Mouse (Mus musculus): ENCODE results near the gene AB124611.

Gene AB124611

DNA sequence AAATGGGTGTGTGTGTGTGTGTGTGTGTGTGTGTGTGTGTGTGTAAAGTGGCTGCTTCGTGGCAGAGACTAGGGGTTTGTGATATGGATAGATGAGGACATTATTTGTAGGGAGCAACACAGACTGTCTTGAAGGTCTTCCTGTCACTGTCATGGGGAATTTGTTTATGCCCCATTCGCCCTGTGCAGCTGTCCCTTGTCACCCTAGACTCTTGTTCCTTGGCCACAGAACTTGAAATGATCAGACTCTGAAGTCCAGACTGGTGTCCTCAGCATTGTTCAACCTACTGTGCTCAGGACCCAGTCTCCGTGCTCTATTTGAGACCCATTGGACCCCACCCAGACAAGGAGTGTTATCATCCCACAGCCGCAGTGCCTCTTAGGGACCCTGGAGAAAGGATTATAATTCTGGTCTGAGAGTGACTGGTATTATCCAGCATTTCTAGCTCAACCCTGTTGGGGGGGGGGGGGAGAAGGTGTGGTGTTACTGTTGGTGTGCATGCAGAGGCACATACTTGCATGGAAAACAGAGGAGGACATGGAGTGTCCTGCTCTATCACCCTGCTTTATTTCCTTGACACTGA lies 39.1 kb downstream of the AB124611 start:
- DNase-seq = no peak

DNA sequence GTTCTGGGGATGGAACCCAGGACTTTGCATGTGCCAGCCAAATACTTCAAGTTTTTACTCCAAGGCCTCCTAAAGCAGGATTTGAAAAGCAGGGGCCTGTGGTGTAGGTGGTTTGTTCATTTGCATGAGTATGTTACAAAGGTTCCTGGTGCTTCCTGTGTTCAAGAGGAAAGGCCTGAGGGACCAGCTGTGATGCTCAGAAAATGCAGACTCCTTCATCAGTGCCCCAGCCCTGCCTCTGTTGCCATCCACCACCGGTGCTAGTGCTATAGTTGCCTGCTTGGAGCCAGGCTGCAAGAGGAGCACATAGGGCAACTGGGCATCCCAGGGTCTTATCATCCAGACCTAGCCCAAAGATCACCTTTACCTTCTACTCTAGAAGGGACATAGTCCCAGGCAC lies 40.6 kb downstream of the AB124611 start:
- no peak for DNase-seq

DNA sequence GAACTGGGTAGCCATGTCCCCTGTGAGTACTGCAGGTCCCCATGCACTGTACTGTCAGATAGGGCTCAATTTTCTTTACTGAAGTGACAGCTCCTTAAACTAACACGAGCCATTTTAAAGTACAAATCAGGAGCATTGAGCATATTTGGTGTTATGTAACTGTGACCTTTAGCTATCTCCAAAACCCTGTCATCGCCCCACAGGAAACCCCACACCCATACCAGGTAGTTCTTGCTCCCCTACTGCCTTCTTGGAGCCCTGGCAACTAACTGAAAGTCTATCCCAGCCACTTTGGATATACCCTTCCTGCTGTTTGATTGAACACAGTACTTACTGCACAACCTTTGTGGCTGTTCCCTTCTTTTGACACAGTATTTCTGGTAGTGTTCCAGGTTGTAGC lies 41.1 kb downstream of the AB124611 start:
- DNase-seq = no peak

DNA sequence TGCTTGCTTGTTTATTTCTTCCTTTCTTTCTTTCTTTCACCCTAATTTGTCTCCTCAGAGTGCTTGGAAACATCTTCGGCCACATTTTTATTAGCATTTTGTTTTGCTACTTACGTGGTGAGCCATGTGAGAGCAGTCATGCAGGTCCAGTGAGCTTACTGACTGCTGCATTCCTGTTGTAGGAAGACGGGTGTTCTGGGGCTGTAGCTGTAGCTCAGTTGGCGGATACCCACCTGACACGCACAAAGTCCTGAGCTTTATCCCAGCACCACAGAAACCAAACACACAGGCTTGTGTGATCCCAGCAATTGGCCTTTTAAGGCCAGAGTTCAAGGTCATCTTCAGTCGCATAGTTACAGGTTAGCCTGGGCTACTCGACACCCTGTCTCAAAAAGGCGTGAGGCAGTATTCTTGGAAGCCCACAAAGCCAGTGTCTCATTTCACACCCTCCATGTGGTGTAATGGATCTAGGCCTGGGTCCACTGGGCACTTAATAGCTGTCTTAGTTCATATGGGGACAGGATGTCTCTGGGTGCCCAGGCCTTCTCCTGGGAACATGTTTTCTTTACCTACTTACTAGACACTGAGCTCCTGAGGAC lies 42.8 kb downstream of the AB124611 start:
- DNase-seq = no peak

DNA sequence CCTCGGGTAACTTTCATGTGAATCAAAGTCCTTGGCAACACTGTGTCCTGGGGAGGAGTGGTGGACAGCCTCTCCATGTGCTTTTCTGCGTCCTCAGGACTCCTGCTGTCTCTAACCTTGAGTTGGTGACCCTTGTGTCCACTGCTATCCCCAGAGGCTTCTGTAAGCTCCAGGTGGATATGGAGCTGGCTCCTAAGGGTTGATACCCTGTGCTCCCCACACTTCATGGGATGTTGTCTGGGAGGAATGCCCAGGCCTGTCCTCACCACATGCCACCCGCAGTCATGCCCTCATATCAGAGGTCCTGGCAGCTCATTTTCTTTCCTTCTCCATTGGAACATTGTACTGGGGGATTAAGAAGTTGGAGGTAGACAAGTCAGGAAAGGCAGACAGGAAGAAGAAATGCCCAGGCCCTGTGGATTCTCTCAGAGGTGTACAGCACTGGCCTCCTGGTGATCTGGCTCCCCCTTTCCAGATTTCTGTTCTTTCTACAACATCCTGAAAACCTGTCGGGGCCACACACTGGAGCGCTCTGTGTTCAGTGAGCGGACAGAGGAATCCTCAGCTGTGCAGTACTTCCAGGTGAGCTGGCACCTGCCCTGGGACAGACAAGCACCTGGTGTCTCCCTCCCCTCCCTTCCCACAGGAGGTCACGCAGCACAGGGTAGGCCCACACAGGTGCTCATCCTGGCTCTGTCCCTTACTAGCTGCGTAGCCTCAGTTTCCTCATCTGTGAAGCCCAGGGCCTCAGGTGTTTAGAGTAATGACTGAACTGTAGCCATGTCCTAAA lies 48.2 kb downstream of the AB124611 start:
- no peak for DNase-seq

DNA sequence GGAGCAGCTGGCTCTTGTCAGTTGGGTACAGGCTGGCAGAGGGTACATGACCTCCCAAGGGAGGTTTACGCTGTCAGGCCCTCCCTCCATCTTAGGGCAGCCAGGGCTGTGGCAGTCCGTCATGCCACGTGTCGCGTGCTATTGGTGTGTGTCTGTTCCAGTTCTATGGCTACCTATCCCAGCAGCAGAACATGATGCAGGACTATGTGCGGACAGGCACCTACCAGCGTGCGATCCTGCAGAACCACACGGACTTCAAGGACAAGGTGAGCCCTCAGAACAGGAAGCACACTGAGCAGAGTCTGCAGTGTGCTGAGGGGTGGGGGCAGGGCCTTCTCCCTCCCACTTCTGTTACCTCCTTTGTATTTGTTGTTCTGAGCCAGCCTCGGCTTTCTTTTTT lies 49.3 kb downstream of the AB124611 start:
- DNase-seq = no peak

DNA sequence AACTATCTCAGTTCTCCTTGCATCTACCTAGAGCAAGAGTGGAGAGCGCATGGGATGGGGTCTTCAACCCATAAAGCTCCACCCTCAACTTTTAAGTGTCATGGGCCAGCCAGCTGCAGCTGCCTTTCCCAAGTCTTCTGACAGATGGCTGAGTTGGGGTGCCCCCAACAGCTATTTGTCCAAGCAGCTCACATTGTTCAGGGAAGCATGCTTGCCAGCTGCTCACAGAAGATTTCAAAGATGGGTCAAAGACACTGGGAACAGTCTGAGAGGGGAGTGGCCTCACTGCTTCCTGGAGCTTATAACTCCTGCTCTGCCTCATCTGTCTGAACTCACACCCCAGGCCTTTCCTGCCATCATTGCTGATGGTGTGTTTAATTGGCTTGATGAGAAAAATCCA lies 50.3 kb downstream of the AB124611 start:
- no peak for DNase-seq

DNA sequence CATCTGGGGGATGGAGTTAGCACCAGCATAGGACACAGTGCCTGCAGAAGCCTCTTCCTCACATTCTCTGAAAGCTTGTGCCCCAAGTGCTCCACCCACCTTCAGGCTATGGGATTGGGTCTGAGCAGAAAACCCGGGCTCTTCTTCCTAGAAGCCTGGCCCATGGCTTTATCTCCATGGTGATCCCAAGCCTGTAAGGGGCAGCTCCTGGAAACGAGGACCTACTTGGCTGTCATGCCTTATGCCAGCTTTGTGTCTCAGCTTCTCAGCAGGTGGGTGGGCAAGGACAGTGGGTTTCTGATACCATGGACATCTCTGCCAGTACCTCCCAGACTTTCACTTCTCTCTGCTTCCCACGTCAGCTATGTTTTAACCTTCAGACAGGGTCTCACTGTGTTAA lies 52.2 kb downstream of the AB124611 start:
- DNase-seq = no peak

DNA sequence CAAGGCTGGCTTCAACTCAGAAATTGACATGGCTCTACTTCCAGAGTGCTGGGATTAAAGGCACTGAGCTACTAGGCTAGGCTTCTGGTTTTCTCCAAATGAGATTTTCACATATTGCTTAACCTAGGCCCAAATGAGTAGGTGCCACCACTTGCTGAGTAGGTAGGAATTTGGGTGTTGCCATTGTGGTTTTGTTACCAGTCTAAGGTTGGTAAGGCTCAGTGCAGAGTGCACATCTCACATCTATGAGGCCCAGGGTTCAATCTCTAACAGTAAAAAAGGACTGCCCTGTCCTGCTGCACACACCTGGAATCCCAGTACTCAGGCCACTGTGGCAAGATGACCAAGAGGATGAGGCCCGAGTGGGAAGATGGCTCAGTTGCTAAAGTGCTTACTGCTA lies 59.4 kb downstream of the AB124611 start:
- no peak for DNase-seq

DNA sequence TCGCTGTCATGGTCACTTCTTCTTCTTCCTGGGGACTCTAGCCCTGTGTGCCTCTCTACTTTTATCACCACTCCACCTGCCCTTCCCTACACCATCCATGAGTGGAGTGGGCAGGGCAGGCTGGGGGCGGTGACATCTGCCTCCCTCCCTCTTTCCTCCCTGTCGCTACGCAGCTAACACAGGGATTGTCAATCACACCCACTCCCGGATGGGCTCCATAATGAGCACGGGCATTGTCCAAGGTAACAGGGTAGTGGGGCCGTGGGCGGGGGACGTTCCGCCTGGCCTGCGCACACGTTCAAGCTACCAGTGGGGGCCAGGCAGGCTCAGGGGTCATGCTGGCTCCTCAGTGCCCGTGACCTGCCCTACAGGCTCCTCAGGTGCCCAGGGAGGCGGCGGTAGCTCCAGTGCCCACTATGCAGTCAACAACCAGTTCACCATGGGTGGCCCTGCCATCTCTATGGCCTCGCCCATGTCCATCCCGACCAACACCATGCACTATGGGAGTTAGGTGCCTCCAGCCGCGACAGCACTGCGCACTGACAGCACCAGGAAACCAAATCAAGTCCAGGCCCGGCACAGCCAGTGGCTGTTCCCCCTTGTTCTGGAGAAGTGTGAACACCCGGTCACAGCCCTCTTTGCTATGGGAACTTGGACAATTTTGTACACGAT lies 61.8 kb downstream of the AB124611 start:
- DNase-seq = peak; percentile 42

DNA sequence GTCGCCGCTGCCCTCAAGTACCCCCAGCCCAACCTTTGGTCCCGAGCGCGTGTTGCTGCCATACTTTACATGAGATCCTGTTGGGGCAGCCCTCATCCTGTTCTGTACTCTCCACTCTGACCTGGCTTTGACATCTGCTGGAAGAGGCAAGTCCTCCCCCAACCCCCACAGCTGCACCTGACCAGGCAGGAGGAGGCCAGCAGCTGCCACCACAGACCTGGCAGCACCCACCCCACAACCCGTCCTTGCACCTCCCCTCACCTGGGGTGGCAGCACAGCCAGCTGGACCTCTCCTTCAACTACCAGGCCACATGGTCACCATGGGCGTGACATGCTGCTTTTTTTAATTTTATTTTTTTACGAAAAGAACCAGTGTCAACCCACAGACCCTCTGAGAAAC lies 62.4 kb downstream of the AB124611 start:
- peak; percentile 19 for DNase-seq

DNA sequence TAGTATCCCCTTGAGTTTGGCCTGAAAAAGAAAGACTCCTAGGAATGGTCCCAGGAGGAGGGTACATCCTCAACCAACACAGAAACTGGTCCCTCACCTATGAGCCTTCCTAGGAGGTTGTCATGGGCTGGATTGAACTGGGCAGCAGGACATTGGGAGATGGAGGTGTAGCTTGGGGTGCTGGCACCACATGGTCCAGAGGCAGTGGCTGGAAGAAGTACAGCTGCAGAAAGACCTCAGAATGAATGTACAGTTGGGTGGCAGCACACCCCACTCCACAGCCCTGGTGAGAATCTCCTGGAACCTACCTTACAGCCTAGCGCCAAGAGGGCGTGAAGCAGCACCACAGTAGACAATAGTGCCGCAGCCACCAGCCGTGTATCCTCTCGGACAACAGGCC lies 63.6 kb downstream of the AB124611 start:
- no peak for DNase-seq

DNA sequence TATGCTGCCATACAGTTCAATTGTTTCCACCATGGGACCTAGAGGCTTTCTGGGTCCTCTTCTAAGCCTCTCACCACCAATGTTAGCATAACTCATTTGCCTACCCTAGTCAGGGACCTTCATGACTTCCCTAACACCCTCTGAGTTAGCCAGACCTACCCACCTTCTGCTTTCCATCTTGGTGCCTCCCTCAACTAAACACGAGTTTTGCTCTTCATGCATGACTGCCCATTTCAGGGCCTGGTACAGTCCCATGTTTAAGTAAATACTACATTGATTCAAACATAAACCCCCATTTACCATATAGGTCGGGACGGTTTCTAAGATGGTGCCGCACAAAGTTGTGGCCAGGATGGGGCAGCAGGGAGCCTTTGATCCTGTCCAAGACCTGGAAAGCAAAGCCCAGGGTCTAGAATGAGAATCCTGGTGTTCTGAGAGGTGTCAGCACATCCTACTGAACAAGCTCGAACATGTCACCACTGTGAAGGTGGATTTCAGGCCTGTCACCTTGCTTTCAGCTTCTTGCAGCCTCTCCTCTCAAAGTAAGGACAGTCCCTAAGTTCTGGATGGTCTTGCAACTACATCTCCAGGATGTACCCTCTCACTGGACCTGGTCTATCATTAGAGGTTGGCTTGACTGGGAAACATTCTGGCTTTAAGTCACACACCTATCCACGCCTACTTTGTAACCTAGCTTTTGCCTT lies 65.3 kb downstream of the AB124611 start:
- DNase-seq = no peak

DNA sequence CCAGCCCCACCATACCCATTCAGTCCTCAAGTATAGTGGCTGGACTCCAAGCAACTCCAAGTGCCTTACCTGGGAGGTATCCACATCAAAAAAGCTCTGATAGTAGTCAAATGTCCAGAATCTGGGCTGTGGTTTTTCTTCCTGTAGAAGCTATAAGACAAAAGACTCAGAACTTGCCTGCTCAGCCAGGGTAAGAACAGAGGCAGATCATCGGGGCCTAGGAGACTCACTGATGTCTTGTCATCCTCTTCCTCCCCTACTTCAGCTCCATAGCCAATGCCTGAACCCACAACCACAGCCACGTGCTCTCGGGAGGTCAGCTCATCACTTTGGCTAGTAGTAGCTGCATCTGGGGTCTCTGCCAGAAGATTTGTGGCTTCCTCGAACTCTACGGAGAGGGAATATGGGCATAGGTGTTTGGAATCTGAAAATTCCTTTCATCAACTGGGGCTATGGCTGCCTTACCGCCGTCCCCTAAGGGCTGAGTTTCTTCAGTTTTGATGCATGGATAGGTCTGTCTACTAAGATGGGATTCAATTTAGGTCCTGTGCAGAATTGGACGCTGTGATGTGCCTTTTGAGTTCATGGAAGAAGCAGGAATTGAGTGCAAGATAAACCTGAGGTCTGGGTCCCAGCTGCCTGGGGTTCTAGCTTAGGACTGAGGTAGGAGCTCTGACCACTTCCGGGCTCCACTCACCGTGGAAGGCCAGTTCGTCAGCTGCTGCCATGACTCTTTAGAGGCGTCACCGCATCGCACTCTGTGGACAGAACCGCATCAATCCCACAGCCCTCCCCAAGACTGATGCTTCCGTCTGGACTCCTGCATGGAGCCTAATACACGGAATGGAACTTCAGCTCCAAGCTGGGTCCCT lies 66.1 kb downstream of the AB124611 start:
- DNase-seq = no peak

DNA sequence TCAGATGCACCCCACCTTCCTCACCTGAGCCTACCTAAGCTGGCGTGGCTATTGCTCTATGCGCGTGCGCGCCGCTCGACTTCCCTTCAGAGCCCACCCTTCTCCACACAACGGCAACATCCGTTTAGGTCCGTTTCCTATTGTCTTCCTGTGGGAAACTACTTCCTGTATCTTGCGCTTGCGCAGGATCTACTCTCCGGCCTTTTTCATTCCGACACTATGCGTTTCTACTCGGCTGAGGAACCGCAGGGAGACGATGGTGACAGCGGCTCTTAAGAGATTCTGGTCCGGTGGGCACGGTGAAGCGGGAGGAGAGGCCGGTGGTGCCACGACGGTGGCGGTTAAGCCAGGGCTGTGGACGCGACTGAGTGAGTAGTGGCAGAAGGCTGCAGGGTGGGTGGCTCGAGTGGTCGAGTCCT lies 66.7 kb downstream of the AB124611 start, which contains the start of the genes Timm29 and Yipf2:
Gene Timm29, plus strand, starts transcription at position 20 of the 419 bp plus-strand sequence.
Gene Yipf2, minus strand, starts transcription at position 126 of the 419 bp plus-strand sequence.
- peak; percentile 95 for DNase-seq

DNA sequence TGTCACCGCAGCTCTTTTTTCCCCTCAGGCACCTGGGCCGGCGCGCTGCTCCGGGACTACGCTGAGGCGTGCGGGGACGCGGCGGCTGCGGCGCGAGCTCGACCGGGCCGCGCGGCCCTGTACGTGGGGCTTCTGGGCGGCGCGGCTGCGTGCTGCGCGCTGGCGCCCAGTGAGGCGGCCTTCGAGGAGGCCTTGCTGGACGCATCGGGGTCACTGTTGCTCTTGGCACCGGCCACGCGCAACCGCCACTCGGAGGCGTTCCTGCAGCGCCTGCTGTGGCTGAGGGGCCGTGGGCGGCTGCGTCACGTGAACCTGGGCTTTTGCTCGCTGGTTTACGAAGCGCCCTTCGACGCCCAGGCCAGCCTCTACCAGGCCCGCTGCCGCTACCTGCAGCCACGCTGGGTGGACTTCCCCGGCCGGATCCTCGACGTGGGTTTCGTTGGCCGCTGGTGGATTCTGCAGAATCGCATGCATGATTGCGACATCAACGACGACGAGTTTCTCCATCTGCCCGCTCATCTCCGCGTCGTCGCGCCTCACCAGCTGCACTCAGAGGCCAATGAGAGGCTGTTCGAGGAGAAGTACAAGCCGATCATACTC lies 67.2 kb downstream of the AB124611 start:
- DNase-seq = peak; percentile 66

DNA sequence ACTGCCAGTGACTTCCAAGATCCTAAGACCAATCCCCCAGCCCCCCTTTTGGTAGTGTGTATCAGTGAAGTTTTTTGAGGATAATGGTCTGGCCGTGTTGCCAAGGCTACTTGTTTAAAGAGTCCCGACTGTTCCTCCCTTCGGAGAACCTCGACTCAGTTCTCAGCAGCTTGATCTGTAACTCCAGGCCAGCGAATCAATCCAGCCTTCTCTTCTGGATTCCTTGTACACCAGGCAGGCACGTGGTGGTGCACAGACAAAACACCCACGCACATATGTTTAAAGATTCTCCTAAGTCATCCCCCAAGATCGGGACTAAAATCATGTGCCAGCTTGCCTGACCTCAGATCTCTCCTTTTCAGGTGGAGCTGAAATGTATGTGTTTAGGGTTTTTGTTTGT lies 68.4 kb downstream of the AB124611 start:
- DNase-seq = peak; percentile 53

DNA sequence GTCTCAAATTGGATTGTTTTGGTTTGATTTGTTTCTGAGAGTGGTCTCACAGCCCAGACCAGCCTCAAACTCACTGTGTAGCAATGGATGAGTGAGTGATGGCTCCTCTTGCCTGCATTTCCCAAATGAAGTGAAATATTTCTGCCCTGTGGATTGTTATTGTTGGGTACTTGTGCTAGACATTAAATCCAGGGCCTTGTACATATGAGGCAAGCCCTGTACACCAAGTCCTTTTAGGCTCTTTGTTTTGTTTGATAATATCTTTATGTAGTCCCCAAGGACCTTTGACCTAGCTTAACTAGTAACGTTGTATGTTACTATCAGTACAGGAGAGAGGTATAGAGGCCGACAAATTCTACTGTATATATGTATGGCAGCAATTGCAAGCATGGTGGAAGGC lies 68.9 kb downstream of the AB124611 start:
- DNase-seq = no peak

Measured in layer of hippocampus, adult 9-11 months (tissue).